Mouse (Mus musculus): ENCODE results near the gene Nap1l1. TPM values are rescaled to one million over a fixed set of nuclear protein-coding genes. Genes with fewer than 3 reads are reported as not detected.

Gene Nap1l1
- 382 TPM for polyA plus RNA-seq (2014; fragmentation: Illumina TruSeq; extraction: RNeasy Lipid Tissue Mini Kit (QIAGEN cat#74804); ENCODE audit: low read depth, low replicate concordance)

DNA sequence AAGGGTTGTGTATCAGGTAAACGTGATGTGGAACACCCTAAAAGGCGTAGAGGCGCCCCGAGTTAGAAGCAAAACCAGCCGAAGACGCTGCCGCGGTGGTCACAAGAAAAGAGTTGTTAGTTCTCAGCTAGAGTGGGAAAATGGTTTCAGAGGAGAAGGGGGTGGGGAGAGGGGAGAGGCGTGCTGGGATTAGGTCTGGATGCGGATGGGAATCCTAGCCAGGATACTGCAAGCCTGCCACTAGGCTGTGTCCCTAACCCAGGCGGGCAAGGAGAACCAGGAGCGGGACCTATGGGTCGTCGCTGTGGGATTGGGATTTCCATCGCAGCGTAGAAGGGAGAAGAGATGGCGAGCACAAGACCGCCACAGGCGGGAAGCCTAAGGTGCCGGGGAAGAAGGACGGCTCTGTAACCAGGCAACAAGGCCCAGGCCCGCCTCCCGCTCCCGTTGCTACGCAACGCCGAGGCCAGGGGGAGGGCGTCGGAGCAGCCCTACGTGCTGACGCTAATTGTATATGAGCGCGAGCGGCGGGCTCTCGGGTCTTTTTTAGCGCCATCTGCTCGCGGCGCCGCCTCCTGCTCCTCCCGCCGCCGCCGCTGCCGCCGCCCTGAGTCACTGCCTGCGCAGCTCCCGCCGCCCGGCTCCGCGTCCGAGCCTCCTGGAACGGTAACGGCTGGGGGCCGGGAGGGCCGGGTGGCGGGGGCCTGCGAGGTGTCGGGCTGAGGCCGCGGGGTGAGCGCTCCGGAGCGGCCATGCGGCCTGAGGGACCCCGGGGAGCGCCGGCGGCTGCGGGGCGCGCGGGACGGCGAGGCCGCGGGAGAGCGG is at the start of gene Nap1l1:
TSS of gene Nap1l1 (plus strand) at position 538 of the 825 bp plus-strand sequence.

DNA sequence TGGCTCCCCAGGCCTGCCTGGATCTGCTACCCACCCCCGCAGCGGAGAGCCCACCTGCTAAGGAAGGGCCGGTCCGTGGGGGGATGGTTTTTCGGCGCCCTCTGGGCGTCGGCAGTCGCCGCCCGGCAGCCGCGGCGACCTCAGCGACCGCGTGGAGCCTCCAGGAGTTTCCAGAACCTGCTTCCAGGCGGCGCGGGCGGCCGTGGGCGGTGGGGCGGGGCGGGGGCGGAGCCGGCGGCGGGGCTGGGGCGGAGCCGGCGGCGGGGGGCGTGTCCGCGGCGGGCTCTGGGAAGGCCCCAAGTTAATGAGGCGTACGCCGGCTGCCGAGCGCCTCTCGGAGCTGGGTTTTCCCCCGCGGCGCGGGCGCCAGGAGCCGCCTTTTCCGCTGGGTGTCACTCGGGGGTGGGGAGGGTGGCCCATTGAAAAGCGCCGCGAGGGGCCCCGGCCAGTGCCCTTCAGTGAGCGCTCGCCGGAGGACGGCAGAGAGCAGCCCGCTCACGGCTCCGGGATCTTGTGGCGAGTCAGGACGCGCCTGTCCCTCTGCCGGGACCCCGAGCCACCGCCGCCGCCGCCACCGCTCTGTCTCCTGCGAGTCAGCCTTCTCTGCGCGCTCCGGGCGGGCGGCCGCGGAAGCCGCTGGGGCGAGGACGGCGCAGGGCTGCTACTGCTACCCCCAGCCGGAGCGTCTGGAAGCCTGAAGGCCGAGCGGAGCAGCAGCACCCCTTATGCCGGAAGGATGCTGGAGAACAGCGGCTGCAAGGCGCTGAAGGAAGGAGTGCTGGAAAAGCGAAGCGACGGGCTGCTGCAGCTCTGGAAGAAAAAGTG is 33.3 kb downstream of the Nap1l1 start, which contains the start of gene Phlda1:
TSS of gene Phlda1 (plus strand) at position 186 of the 825 bp plus-strand sequence.

Other genes starting within 250 kb of the Nap1l1 start
- gene Bbs10, start 174.5 kb upstream of the Nap1l1 start, polyA plus RNA-seq (2014; fragmentation: Illumina TruSeq; extraction: RNeasy Lipid Tissue Mini Kit (QIAGEN cat#74804); ENCODE audit: low read depth, low replicate concordance), result 31.0 TPM
- gene Phlda1, start 33.1 kb downstream of the Nap1l1 start, polyA plus RNA-seq (2014; fragmentation: Illumina TruSeq; extraction: RNeasy Lipid Tissue Mini Kit (QIAGEN cat#74804); ENCODE audit: low read depth, low replicate concordance), result 0.55 TPM

All from testis, adult 10 weeks (tissue).